Mouse (Mus musculus): ENCODE data around the gene Stx3. TPM values are rescaled to one million over a fixed set of nuclear protein-coding genes. Genes with fewer than 3 reads are reported as not detected.

Gene Stx3
- polyA plus RNA-seq, 1 experiment = not detected

- peaks cover 22% of the 10 kb centered on the region for H3K4me1 ChIP-seq (ENCODE audit: control insufficient read depth)
- no peak for TF ChIP-seq GATA1 (IDR thresholded peaks at IDR 0.05; ENCODE audit: low read length)
- no peak overlapping the region for H3K4me3 ChIP-seq (replicated peaks)
- no peaks in the 10 kb centered on the region for H3K9me3 ChIP-seq (ENCODE audit: control insufficient read depth, low read length)
- H3K36me3 ChIP-seq (ENCODE audit: control insufficient read depth) = no peaks in the 10 kb centered on the region
- no peaks in the 10 kb centered on the region for H3K27me3 ChIP-seq (ENCODE audit: control insufficient read depth)
Measured at GRCm38 (mm10) chr19:11766413-11766812, 52.8 kb downstream of the Stx3 start.

- peaks cover 9% of the 10 kb centered on the region for H3K4me1 ChIP-seq (ENCODE audit: control insufficient read depth)
- H3K4me3 ChIP-seq (replicated peaks) = no peak overlapping the region
- TF ChIP-seq GATA1 (IDR thresholded peaks at IDR 0.05; ENCODE audit: low read length) = no peak
- H3K9me3 ChIP-seq (ENCODE audit: control insufficient read depth, low read length) = no peaks in the 10 kb centered on the region
- no peaks in the 10 kb centered on the region for H3K27me3 ChIP-seq (ENCODE audit: control insufficient read depth)
- H3K36me3 ChIP-seq (ENCODE audit: control insufficient read depth) = no peaks in the 10 kb centered on the region
Measured at GRCm38 (mm10) chr19:11765059-11765458, 54.1 kb downstream of the Stx3 start.

- TF ChIP-seq TAL1 (IDR thresholded peaks at IDR 0.05; ENCODE audit: low read length) (no peak), GATA1 (IDR thresholded peaks at IDR 0.05; ENCODE audit: low read length) (no peak)
- Histone ChIP-seq H3K27me3 (ENCODE audit: control insufficient read depth) (no peaks in the 10 kb centered on the region), H3K9me3 (ENCODE audit: control insufficient read depth, low read length) (no peaks in the 10 kb centered on the region), H3K4me1 (ENCODE audit: control insufficient read depth) (peaks cover 31% of the 10 kb centered on the region), H3K36me3 (ENCODE audit: control insufficient read depth) (no peaks in the 10 kb centered on the region), H3K4me3 (replicated peaks) (no peak within 1 kb of the TSS)
Measured at GRCm38 (mm10) chr19:11747298-11747697, 71.9 kb downstream of the Stx3 start, which contains the start of gene Gif. Gene Gif (plus strand): TSS chr19:11747554.

GRCm38 (mm10) chr19:11745680-11746079, 73.5 kb downstream of the Stx3 start:
- Histone ChIP-seq H3K9me3 (ENCODE audit: control insufficient read depth, low read length) (no peaks in the 10 kb centered on the region), H3K27me3 (ENCODE audit: control insufficient read depth) (no peaks in the 10 kb centered on the region), H3K36me3 (ENCODE audit: control insufficient read depth) (no peaks in the 10 kb centered on the region), H3K4me1 (ENCODE audit: control insufficient read depth) (peaks cover 31% of the 10 kb centered on the region), H3K4me3 (replicated peaks) (no peak overlapping the region)
- no peak for TF ChIP-seq GATA1 (IDR thresholded peaks at IDR 0.05; ENCODE audit: low read length)
- TF ChIP-seq TAL1 (IDR thresholded peaks at IDR 0.05; ENCODE audit: low read length) = peak; percentile 30; the same call in 1 of the 3 replicates

GRCm38 (mm10) chr19:11736455-11736854, 82.7 kb downstream of the Stx3 start:
- H3K36me3 ChIP-seq (ENCODE audit: control insufficient read depth) = no peaks in the 10 kb centered on the region
- no peak overlapping the region for H3K4me3 ChIP-seq (replicated peaks)
- peaks cover 5% of the 10 kb centered on the region; the same call in 1 of the 2 replicates for H3K9me3 ChIP-seq (ENCODE audit: control insufficient read depth, low read length)
- TF ChIP-seq GATA1 (IDR thresholded peaks at IDR 0.05; ENCODE audit: low read length) = no peak
- no peak for TF ChIP-seq TAL1 (IDR thresholded peaks at IDR 0.05; ENCODE audit: low read length)
- no peaks in the 10 kb centered on the region for H3K27me3 ChIP-seq (ENCODE audit: control insufficient read depth)
- peaks cover 16% of the 10 kb centered on the region for H3K4me1 ChIP-seq (ENCODE audit: control insufficient read depth)

GRCm38 (mm10) chr19:11730278-11730677, 88.9 kb downstream of the Stx3 start:
- no peak for TF ChIP-seq TAL1 (IDR thresholded peaks at IDR 0.05; ENCODE audit: low read length)
- no peak for TF ChIP-seq GATA1 (IDR thresholded peaks at IDR 0.05; ENCODE audit: low read length)
- Histone ChIP-seq H3K4me3 (replicated peaks) (no peak overlapping the region), H3K9me3 (ENCODE audit: control insufficient read depth, low read length) (peaks cover 5% of the 10 kb centered on the region; the same call in 1 of the 2 replicates), H3K27me3 (ENCODE audit: control insufficient read depth) (no peaks in the 10 kb centered on the region), H3K4me1 (ENCODE audit: control insufficient read depth) (peaks cover 38% of the 10 kb centered on the region), H3K36me3 (ENCODE audit: control insufficient read depth) (no peaks in the 10 kb centered on the region)

GRCm38 (mm10) chr19:11727304-11727703, 91.9 kb downstream of the Stx3 start:
- H3K9me3 ChIP-seq (ENCODE audit: control insufficient read depth, low read length) = no peaks in the 10 kb centered on the region
- H3K36me3 ChIP-seq (ENCODE audit: control insufficient read depth) = no peaks in the 10 kb centered on the region
- H3K4me3 ChIP-seq (replicated peaks) = no peak overlapping the region
- H3K27me3 ChIP-seq (ENCODE audit: control insufficient read depth) = no peaks in the 10 kb centered on the region
- no peak for TF ChIP-seq GATA1 (IDR thresholded peaks at IDR 0.05; ENCODE audit: low read length)
- peak; percentile 28; the same call in 1 of the 3 replicates for TF ChIP-seq TAL1 (IDR thresholded peaks at IDR 0.05; ENCODE audit: low read length)
- peaks cover 46% of the 10 kb centered on the region for H3K4me1 ChIP-seq (ENCODE audit: control insufficient read depth)

- Histone ChIP-seq H3K4me3 (replicated peaks) (no peak overlapping the region), H3K36me3 (ENCODE audit: control insufficient read depth) (no peaks in the 10 kb centered on the region), H3K9me3 (ENCODE audit: control insufficient read depth, low read length) (no peaks in the 10 kb centered on the region), H3K27me3 (ENCODE audit: control insufficient read depth) (no peaks in the 10 kb centered on the region), H3K4me1 (ENCODE audit: control insufficient read depth) (peaks cover 49% of the 10 kb centered on the region)
- TF ChIP-seq TAL1 (IDR thresholded peaks at IDR 0.05; ENCODE audit: low read length) (no peak; the same call in 2 of the 3 replicates), GATA1 (IDR thresholded peaks at IDR 0.05; ENCODE audit: low read length) (no peak)
Measured at GRCm38 (mm10) chr19:11725915-11726314, 93.3 kb downstream of the Stx3 start.

Other genes with a start within 250 kb of the Stx3 start
- gene Ms4a6d, start 214.6 kb downstream of the Stx3 start, polyA plus RNA-seq (2012) = not detected in 2 replicates
- 0.01 and 0.05 TPM in 2 replicates for gene Ms4a2, start 195.7 kb downstream of the Stx3 start, polyA plus RNA-seq (2012)
- 0.06 TPM in 1 of 2 replicates, not detected in the other for gene Ms4a3, start 178.6 kb downstream of the Stx3 start, polyA plus RNA-seq (2012)
- not detected in 2 replicates for gene Oosp2, start 158.8 kb downstream of the Stx3 start, polyA plus RNA-seq (2012)
- gene Oosp1, start 128.3 kb downstream of the Stx3 start, polyA plus RNA-seq (2012) = not detected in 2 replicates
- not detected in 2 replicates for gene Oosp3, start 122.3 kb downstream of the Stx3 start, polyA plus RNA-seq (2012)
- gene Gif, start 71.8 kb downstream of the Stx3 start, polyA plus RNA-seq (2012) = not detected in 2 replicates
- gene Mrpl16, start 49.0 kb downstream of the Stx3 start, polyA plus RNA-seq (2012) = 1.3 and 1.5 TPM in 2 replicates
- gene Olfr1417, start 19.8 kb upstream of the Stx3 start, polyA plus RNA-seq (2012) = not detected in 2 replicates
- not detected in 2 replicates for gene Olfr1418, start 41.7 kb upstream of the Stx3 start, polyA plus RNA-seq (2012)
- not detected in 2 replicates for gene Olfr1419, start 55.7 kb upstream of the Stx3 start, polyA plus RNA-seq (2012)
- gene Olfr1420, start 67.2 kb upstream of the Stx3 start, polyA plus RNA-seq (2012) = not detected in 2 replicates
- gene Patl1, start 93.0 kb upstream of the Stx3 start, polyA plus RNA-seq (2012) = 0.16 and 0.23 TPM in 2 replicates
- 0.53 and 0.59 TPM in 2 replicates for gene Osbp, start 146.5 kb upstream of the Stx3 start, polyA plus RNA-seq (2012)
- gene Olfr1423, start 221.9 kb upstream of the Stx3 start, polyA plus RNA-seq (2012) = not detected in 2 replicates
- gene Olfr1424, start 243.3 kb upstream of the Stx3 start, polyA plus RNA-seq (2012) = not detected in 2 replicates

All from erythroblast, embryonic 14.5 days (primary cell).